Mouse (Mus musculus): ENCODE data around the gene Rbm12.
A peak's percentile ranks its signal among the peaks of the same experiment; 100 is the strongest.

Rbm12 gene

GRCm38 (mm10) chr2:156079183-156079560 lies 32.6 kb downstream of the Rbm12 start:
- DNase-seq, result no peak

GRCm38 (mm10) chr2:156078421-156079182 lies 33.2 kb downstream of the Rbm12 start:
- no peak for DNase-seq

DNA sequence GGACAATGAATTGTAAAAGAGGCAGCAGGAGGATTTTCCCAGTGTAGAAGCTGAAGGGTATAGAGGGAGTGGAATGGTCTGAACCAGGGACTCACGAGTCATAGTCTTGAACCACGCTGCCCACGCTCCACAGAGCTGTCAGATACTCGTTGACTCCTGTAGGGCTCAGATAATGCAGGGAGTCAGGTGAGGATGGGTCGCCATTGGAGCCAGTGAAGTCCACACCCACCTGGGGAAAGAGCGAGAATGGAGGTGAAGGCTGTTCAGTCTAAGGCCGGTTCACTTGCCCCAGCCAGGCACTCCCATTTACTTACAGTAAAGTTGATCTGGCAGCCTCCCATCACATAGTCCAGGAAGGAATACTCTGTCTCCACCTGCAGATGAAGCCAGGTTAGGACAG lies 34.3 kb downstream of the Rbm12 start:
- no peak for DNase-seq

GRCm38 (mm10) chr2:156073725-156074124 lies 38.1 kb downstream of the Rbm12 start:
- no peak for DNase-seq

GRCm38 (mm10) chr2:156071236-156071635 lies 40.5 kb downstream of the Rbm12 start:
- no peak for DNase-seq

GRCm38 (mm10) chr2:156067916-156068315 lies 43.9 kb downstream of the Rbm12 start:
- no peak for DNase-seq

- DNase-seq, result no peak
These were observed 45.7 kb downstream of the Rbm12 start for GRCm38 (mm10) chr2:156066126-156066525.

DNA sequence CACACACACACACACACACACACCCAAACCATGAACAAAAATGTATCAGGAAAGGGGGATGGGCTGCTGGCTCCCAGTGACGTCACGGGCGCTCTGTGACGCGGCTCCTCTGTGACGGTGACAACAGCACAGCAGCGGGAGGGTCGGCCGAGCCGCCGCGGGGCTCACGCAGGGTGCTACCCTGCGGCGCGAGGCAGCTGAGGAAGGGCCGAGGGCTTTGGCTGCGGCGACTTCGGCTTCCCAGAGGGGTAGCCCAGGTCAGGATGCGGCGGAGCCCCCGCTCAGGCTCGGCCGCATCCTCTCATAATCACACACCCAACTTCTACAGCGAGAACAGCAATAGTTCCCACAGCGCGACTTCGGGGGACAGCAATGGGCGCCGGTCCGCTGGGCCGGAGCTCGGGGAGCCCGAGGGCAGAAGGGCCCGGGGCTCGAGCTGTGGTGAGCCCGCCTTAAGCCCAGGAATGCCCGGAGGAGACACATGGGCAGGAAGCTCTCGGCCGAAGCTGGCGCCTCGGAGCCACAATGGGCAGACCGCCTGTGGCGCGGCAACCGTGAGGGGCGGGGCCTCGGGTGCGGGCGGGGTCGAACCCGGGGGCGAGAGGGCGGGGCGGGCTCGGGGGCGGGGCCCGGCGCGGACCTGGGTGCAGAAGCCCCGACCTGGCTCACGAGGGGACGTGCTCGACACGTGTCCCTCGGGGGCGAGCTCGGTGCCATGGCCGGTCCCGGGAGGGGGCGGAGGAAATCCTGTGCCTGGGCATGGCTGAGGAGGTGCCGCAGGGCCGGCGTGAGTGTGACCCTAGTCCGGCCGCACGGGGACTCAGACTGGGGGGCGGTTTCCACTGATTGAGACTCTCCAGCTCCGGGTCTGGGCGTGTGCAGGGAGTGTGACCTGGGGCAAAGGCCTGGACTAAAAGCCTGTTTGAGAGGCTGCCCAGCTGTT lies 46.4 kb downstream of the Rbm12 start, which contains the start of gene Spag4:
Gene Spag4 (plus strand): TSS at position 77 of the 943 bp plus-strand sequence.
- peak; percentile 80 for DNase-seq

DNA sequence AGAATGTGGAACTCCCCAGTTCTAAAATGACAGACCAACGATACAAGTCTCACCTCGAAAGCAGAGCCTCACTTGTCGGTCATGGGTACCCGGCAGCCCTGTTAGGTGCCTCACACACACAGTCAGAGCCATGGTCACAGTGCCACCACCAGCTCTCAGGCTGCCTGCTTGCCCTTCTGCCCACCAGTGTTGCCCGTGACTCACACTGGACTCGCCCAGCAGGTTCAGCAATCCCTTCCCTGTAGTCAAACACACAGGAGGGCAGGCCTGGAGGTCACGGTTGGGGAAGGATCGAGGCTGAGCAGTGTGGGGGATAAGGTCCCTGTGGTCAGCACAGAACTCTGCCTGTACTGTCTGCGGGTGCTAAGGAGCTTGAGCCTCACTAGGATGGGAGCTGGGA lies 59.0 kb downstream of the Rbm12 start, which contains the start of gene Fer1l4:
Gene Fer1l4 (minus strand): TSS at position 132 of the 400 bp plus-strand sequence.
- DNase-seq, result no peak

- peak; percentile 36 for DNase-seq
These were observed 63.8 kb downstream of the Rbm12 start for GRCm38 (mm10) chr2:156047929-156048328.

GRCm38 (mm10) chr2:156042903-156043302 lies 68.9 kb downstream of the Rbm12 start:
- DNase-seq, result no peak
